Mouse (Mus musculus) v-Abl transformed pro-B cells (cell line): ENCODE results near the gene Zbtb49.

Source experiments
- in situ Hi-C, 2 experiments: fragments of 400-800 bp; cut with MboI; formaldehyde crosslinking; loops; one replicate each; pipeline ENCODE4 v1.15.1; 2025; ENCODE audit not compliant: unreplicated experiment in 2 of 2

Zbtb49 gene

DNA sequence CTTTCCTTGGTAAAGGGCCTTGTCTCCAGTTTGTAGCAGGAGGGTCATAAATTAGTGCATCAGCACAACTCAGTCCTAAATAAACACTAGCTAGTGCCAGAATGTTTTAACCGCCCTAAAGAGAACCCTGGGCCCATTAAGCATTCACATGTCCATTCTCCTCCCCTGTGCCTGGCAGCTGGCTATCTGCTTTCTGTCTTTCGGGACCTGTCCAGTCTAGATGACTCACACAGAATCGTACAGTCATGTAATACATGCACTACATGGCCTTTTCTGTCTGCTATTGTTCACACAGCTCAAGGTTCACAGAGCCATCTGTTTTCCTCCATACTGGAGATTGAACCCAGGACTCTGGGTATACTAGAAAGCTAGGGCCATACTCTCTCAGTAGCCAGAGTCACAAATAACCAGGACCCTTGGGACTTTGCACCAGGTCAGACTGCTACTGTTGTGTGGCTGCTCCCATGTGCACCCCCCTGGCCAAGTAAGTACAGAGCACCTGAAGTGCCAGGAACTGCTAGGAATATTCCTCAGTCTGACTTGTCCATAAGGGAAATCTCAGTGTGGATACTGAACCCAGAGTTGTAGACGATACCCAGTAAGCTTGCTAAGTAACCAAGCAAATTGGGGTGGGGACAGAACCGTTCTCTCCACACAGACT is 23.3 kb downstream of the Zbtb49 start:
- in situ Hi-C loops = no loop called here

DNA sequence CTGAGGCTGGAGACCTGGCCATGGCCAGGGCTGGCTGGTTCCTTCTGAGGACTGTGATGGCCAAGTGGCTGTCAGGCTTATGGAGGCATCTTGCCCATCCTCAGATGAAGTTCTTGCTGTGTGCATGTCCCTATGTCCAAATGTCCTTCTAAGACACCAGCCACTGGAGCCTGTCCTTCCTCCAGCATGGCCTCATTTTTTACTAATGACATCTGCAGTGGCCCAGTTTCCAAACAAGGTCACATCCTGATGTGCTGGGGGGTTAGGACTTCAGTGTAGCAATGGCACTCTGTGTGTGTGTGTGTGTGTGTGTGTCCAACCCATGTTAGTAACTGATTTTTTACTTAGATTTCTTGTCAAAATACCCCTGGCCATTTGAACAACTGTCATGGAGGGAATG is 24.3 kb downstream of the Zbtb49 start:
- in situ Hi-C loops = no loop called here

DNA sequence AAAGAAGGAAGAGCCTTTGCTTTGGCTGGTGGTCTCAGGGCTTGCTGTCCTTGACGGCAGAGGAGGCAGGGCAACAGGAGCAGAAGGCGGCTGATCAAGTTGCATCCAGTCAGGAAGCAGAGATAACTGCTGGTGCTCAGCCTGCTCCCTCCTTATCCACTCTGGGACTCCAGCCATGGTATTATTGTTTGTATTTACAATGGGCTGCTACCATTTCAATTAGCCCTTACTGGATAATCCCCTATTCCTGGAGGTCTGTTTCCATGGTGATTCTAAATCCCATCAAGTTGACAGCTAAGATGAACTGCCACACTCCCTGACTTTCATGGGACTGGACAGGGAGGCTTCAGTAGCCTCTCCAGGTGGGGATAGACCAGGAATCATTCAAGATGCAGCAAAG is 25.3 kb downstream of the Zbtb49 start:
- in situ Hi-C loops = loop anchor here in 1 of 2 experiments (5.0 kb wide), 1 partner anchor 893 kb away; no protein-coding TSS in a partner anchor

DNA sequence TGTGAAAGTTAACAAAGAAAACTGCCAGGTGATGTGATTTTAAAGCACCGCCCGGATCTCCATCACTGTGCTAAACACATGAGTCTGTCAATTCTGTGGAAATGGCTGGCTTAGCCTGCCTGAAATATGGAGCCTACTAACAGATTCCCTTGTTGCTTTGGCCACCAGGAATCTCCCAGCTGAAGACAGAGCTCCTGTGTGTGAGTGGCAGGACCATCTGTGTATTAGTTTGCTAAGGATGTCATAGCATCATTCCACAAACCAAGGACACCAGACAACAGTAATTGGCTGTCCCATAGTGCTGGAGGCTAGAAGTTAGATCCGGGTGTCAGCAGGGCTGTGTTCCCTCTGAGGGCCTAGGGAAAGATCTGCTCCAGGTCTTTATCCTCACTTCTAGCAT is 29.4 kb downstream of the Zbtb49 start:
- in situ Hi-C loops = loop anchor here in 1 of 2 experiments (5.0 kb wide), 1 partner anchor 889 kb away; no protein-coding TSS in a partner anchor

DNA sequence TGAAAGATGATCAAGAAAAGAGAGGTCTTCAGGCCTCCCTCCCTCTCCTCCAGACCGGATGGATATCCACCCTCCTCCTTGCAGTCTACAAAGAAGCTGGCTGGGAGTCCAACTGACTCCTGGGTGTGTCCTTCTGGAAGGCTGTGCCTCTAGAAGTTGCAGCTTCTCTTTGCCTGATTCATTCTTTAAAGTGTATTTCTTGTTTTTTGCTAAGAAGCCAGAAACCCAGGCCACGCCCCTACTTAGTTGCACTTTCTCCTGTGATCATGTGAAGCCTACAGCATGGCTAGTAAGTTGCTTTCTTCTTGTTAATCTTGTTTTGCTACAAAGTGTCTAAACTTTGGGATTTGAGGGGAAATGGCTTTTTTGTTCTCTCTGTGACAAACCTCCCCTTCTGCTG is 33.3 kb downstream of the Zbtb49 start:
- in situ Hi-C loops = no loop called here

DNA sequence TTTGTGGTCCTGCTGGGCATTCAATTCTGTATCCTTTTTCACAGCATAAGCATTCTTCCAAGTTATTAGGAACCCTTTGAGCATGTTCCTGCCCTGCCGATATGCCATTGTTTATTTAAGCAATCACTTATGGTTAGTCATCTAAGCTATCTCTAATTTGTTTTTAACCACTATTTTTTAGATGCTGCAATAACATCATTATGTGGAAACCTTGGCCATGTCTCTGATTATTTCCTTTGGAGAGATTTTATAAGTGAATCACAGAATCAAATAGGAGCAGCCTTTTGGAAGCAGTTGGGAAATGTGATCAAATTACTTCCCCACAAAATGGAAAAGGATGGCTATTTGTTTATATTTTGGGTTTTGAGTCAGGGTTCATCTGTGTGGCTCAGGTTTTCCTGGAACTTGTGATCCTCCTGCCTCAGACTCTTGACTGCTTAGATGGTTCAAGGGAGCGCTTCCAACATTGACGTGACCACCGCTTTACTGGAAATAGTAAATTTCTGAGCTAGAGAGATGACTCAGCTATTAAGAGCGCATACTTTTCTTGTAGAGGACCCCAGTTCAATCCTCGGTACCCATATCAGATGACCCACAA is 35.5 kb downstream of the Zbtb49 start:
- in situ Hi-C loops = no loop called here

DNA sequence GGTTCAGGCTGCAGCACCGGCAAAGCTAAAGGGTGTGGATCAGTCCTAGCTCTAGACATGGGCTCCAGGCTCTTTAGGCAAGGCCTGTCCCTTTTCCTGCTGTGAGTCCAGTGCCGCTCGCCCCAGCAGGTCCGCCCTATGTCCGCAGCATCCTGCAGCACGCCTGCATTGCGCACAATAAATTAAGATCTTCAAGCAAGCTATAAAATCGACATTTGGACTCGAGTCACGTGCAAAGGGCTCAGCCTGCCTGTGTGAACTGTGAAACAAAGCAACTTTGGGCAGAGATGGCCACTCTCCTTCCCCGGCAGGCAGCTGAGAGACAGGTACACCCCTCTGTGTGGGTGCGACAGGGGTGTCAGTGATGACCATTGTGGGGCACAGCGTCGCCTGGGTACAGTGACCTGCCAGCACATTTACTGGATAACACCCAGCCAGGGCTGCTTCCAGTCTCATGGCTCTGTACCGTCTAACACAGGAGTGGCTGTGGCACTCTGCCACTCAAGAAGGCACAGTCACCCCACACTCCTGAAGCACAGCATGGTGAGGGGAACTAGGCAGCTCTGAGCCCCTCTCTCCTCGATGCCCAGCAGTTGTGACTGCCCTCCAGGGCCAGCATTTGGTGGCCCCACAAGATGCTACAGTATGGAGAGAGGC is 45.9 kb downstream of the Zbtb49 start:
- in situ Hi-C loops = no loop called here

DNA sequence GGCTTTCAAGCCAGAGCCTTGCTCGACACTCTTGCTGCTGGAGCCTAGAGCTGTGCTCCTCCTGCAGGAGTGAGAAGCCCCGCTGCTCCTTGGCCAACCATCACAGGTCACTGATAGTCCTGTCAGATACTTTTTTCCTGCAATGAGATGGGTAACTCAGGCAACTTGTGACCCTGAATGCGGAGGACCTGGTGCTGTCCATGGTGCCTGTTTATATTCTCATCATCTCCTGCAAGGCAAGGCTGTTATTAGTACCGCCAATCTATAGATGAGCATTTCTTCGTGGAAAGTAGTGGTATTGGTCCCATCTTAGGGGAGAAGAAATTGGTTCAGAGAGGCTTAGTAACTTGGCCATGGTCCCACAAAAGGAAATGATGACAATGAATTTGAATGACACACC is 46.5 kb downstream of the Zbtb49 start:
- in situ Hi-C loops = no loop called here

DNA sequence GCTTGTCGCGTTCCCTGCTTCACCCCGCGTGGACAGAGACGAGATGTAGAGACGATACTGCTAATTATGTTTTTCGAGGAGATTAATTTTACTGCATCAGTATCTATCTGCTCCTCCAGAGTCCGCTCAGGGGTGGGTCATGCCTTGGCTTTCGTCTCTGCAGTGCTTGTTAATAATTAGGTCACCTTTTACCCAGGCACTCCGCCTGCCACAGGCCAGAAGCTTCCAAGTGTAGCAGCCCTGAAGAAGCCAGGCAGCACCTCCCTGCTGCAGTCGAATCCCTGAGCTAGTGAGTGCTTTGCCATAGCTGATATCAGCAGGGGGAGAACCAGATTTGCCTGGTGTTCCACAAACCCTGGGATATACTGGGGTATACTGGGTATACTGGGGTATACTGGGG is 51.8 kb downstream of the Zbtb49 start:
- in situ Hi-C loops = no loop called here

DNA sequence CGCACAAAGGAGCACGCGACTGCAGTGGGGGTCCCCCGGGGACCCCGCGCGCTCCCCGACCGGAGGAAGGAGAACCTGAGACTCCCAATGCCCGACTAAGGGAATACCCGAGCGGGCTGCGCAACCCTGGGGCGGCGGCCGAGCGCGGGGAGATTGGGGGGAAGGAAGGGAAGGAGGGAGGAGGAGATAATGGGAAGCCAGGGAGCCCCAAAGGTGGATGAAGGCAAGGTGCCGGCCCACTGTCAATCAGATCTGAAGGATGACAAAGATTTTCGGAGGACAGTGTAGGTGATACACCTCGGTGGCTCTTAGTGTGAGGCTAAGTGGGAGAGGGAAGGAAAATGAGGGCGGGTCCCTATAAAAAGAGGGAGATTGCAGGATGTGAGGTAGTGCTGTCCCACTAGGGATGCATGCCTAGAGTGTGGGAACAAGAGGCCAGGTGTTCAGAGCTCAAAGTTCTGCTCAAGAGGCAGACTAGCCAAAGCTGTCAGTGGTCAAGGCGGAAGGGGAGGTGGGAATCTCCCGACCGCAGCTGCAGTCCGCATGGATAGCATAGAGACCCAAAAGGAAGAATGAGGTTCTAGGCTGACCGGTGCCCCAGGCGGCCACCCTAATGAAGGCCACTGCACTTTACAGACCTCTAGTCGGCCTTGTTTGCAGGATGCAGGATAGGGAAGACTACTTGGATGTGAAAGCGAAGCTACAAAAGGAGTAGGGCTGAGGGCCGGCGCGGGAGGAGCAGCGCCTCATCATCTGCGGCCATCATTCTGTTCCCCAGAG is 60.4 kb downstream of the Zbtb49 start, which contains the start of gene Nsg1:
TSS of gene Nsg1 (minus strand) at position 274 of the 780 bp plus-strand sequence.
- in situ Hi-C loops = no loop called here

DNA sequence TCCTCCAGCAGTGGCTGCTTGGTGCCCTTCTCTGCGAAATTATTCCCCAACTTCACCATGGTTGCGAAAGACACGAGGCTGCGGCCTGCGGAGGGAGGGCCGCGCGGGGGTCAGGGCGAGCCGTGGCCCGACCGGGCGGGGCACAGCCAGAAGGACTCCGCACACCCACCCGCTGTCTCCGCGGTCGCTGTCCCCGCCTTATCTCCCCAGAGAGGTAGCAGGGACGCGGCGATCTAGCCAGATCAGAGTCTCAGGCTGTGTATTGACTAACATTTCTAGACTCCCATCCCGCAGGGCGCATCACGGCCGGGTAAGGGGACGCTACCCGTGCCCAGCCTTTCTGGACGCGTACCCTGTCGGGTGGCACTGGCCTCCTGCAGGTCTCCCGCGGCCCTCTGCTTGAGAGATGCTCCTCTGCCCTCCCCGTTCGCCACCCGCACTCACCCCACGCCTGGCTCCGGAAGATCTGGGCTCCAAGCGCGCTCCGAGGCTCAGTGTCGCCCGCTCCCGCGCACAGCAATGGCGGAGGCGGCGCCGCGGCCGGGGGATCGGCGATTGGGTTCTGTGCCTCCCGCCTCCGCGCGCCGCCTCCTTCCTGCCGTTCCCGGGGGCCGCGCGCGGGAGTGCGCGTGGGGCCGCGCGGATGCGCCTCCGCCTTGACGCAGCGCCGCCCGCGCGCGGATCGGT is 61.2 kb downstream of the Zbtb49 start:
- in situ Hi-C loops = no loop called here

DNA sequence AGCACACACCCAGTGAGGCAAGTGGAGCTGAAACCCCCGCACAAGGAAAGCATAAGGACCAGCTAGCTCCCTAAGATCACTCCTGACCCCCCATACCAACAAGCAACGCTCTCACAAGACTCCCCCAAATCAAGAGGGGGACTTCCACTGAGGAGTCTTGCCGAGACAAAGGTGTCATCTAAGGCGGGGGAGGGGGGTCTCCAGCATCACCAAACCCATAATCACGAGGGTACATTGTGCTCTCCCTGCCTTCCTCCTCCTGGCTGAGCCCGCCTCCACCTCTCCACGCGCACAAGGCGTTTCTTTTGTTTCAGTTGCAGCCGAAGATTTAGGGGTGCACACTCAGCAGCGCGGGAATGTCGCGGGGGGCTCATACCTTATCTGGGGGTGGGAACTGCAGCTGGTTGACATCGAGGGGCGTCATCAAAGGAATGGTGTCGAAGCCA is 61.7 kb downstream of the Zbtb49 start:
- in situ Hi-C loops = no loop called here

DNA sequence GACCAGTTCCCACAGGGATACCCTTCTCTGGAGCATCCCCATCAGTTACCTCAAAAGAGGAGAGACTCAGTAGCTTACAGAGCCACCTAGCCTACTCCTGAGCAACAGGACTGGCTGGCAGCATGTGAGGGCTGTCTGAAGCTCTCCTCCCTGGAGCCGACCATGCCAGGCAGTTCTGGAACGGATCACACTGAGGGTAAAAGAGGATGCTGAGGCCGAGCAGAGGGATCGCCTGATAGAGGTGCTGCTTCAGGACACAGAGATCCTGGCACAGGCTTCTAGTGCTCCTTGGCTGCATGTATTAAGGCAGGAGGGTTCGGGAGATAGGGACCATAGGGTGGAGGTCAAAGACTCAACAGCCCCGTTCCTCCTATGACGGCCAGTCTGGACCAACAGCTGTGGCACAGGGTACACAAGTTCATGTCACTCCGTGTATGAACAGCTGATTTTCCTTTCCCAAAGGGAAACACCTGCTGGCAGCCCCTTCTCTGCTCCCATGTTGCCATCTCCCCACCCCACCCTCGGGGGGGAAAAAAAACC is 62.7 kb downstream of the Zbtb49 start:
- in situ Hi-C loops = no loop called here

DNA sequence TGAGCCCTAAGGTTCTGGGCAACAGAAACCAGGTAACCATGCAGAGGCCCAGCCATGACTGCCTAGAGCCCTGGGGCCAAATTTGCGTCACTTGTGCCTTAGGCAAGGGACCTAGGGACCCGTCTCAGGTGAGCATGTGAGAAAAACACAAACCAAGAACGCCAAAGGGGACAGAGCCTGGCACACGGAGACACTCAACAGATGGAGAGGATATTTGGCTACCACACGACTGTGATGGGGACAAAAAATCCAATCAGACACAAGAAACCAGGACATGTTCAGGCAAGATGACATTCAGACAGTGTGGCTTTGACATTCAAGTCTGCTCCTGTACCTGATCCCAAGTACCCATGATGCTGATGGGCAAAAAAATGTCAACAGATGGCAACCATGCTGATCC is 66.6 kb downstream of the Zbtb49 start:
- in situ Hi-C loops = no loop called here

DNA sequence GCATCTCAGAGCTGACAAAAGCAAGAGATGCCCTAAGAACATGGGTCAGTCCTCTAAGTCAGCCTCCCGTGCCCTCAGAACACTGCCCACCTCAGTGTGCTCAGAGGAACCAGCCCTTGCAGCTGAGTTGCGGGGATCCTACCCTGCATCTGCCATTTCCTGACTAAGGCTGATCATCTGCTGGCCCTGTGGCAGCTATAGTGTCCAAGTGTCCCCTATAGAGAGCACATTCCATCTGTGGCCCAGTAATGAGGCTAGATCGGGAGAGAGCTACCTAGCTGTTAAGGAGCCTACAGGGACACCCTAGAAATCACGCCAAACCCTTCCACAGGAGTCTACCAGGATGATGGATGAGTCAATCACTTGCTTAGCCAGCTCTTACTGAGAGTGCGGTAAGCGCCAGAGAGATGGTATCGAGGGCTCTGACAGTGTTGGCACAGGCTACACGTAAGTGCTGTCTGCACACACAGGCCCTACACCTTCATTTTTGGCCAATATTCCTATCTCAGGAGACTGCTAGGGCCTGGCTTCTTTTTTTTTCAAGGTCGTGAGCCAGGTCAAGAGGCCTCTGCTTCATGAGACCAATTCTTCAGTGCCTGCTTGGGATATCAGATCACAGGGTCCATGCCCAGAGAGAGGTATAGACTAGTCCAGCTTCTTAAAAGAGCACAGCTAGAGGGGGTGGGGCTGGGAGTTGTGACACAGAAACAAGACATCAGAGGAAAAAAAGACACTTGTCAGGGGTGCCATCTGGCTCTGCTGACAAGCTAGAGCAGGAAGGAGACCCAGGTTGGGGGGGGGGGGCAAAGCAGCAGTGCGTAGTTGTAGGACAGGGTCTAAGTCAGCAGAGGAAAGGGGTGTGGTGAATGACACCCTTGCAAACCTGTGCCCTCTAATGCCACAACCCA is 67.8 kb downstream of the Zbtb49 start:
- in situ Hi-C loops = no loop called here

DNA sequence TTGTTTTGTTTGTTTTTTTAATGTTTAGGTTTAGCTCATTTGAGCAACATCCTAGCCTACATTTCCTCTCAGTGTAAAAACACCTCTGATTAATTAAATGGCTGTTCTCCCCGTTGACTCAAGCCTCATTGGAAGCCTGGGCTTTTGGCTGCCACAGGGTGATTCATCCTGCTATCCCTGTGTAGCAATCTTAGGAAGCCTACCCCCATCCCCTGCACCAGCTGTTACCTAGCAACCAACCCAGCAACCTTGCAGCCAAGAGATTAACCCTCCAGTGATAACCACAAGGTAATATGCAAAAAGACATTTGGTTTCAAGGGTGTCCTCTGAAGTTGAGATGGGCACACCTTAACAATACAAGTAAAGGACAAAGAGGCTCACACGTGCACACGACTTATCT is 69.0 kb downstream of the Zbtb49 start:
- in situ Hi-C loops = no loop called here

DNA sequence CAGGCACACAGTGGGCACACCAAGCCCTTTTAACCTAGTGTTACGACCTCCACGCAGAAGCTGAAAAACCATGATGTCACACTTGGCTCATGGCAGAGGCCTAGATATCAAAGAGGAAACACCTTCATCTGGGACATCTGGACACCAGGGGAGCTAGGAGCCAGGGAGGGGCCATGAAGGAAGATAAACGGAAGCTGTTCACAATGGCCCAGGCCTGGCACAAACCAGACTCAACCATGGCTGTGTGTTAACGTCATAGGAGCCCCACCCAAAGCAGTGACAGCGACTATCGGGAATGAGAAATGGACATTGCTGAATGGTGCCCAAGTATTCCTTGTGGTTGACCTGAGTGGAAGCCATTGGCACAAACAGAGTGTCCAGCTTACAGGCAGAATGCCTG is 73.7 kb downstream of the Zbtb49 start:
- in situ Hi-C loops = no loop called here

DNA sequence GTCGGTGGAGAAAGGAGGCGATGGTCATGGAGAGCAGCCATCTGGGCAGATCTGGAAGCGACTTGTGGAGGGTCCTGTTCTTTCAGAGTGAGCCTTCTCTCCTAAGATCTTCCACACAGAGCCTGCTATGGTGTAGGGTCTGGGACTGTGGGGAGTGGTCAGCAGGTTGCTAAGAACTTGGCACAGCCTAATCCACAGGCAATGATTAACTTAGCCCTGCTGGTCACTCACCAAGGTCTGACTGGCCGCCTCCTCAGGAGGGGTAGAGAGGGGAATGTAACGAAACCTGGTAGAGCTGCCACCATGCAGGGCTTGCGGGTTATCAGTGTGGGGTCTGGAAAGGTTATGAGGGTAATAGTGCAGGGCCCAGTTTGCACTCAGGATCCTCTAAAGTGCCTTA is 79.4 kb downstream of the Zbtb49 start:
- in situ Hi-C loops = no loop called here
